Mouse (Mus musculus): ENCODE measurements around the gene Islr.

DNA sequence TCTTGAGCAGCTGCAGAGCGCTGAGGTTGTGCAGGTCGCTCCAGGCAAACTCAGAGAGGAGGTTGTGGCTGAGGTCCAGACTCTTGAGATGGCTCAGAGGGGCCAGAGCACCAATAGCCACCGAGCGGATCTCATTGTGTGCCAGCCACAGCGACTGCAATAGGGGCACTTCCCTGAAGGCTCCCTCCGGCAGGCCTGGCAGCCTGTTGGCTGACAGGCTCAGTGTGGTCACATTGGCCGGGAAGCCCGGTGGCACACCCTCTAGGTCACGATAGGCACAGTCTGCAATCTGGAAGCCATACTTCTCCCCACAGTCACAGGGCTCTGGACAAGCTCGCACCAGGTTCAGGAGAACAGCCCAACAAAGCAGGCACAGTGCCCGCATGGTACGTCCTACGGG is 46.3 kb downstream of the Islr start:
- no peak for TF ChIP-seq CTCF (IDR thresholded peaks at IDR 0.05 in 2 of 3, conservative IDR thresholded peaks at IDR 0.05 in 1 of 3; ENCODE audit: control insufficient read depth in 1 of 3, insufficient read depth in 1 of 3, low read depth in 2 of 3, low read length in 3 of 3, poor library complexity in 1 of 3, severe bottlenecking in 1 of 3)
- TF ChIP-seq POLR2A (IDR thresholded peaks at IDR 0.05; ENCODE audit: control insufficient read depth in 1 of 2, insufficient read depth in 1 of 2, low read depth in 1 of 2, low read length in 2 of 2, poor library complexity in 1 of 2): no peak
- no peak for TF ChIP-seq POLR2AphosphoS2 (IDR thresholded peaks at IDR 0.05; ENCODE audit: low read length)
- no peak for TF ChIP-seq ELF1 (IDR thresholded peaks at IDR 0.05; ENCODE audit: low read depth, low read length)

Measured in MEL (cell line).